Mouse (Mus musculus): ENCODE measurements around the gene Pgm1.

Gene Pgm1

GRCm38 (mm10) chr4:100011563-100011962 is 82.3 kb downstream of the Pgm1 start:
- DNase-seq (ENCODE audit: low spot score), result peak; percentile 62

- no peak for DNase-seq (ENCODE audit: low spot score)
These were observed 83.3 kb downstream of the Pgm1 start for GRCm38 (mm10) chr4:100012361-100013035.

- DNase-seq (ENCODE audit: low spot score), result no peak
These were observed 98.6 kb downstream of the Pgm1 start for GRCm38 (mm10) chr4:100027773-100028172.

- DNase-seq (ENCODE audit: low spot score), result peak; percentile 33
These were observed 99.4 kb downstream of the Pgm1 start for GRCm38 (mm10) chr4:100028641-100029040.

GRCm38 (mm10) chr4:100031270-100031669 is 102.1 kb downstream of the Pgm1 start:
- peak; percentile 40 for DNase-seq (ENCODE audit: low spot score)

- no peak for DNase-seq (ENCODE audit: low spot score)
These were observed 103.4 kb downstream of the Pgm1 start for GRCm38 (mm10) chr4:100032608-100033007.

GRCm38 (mm10) chr4:100033944-100034343 is 104.7 kb downstream of the Pgm1 start:
- DNase-seq (ENCODE audit: low spot score), result no peak

GRCm38 (mm10) chr4:100034971-100035370 is 105.8 kb downstream of the Pgm1 start:
- DNase-seq (ENCODE audit: low spot score), result no peak

- DNase-seq (ENCODE audit: low spot score), result no peak
These were observed 106.8 kb downstream of the Pgm1 start for GRCm38 (mm10) chr4:100035919-100036554.
